Mouse (Mus musculus): ENCODE measurements around the gene Sult2b1. TPM values are rescaled to one million over a fixed set of nuclear protein-coding genes. Genes with fewer than 3 reads are reported as not detected.

The Sult2b1 gene
- polyA plus RNA-seq, 1 experiment: not detected

- no peak overlapping the region for H3K4me3 ChIP-seq (replicated peaks; ENCODE audit: control insufficient read depth, low read depth, low read length)
- WGBS: 84% methylated on average over 6 of the region's 6 CpGs
- no peak overlapping the region for H3K27ac ChIP-seq (ENCODE audit: control insufficient read depth, insufficient read depth, low read depth, low read length, poor library complexity)
- H3K4me1 ChIP-seq (ENCODE audit: control insufficient read depth, insufficient read depth, low read length): peaks cover 6% of the 10 kb centered on the region; the same call in 1 of the 2 replicates
- TF ChIP-seq POLR2A (IDR thresholded peaks at IDR 0.05; ENCODE audit: borderline replicate concordance, control insufficient read depth, low read depth, low read length) (no peak), CTCF (IDR thresholded peaks at IDR 0.05; ENCODE audit: control insufficient read depth, insufficient read depth, low read length) (no peak)
Measured at GRCm38 (mm10) chr7:45713881-45714520, 70.5 kb downstream of the Sult2b1 start.

GRCm38 (mm10) chr7:45713396-45713795 is 71.1 kb downstream of the Sult2b1 start:
- H3K4me3 ChIP-seq (replicated peaks; ENCODE audit: control insufficient read depth, low read depth, low read length): no peak overlapping the region
- no peak for TF ChIP-seq POLR2A (IDR thresholded peaks at IDR 0.05; ENCODE audit: borderline replicate concordance, control insufficient read depth, low read depth, low read length)
- no peak for TF ChIP-seq CTCF (IDR thresholded peaks at IDR 0.05; ENCODE audit: control insufficient read depth, insufficient read depth, low read length)
- H3K4me1 ChIP-seq (ENCODE audit: control insufficient read depth, insufficient read depth, low read length): peaks cover 9% of the 10 kb centered on the region
- WGBS: 90% methylated on average over 16 of the region's 16 CpGs
- H3K27ac ChIP-seq (ENCODE audit: control insufficient read depth, insufficient read depth, low read depth, low read length, poor library complexity): no peak overlapping the region

GRCm38 (mm10) chr7:45712022-45712757 is 72.3 kb downstream of the Sult2b1 start:
- Histone ChIP-seq H3K4me1 (ENCODE audit: control insufficient read depth, insufficient read depth, low read length) (peaks cover 14% of the 10 kb centered on the region), H3K4me3 (replicated peaks; ENCODE audit: control insufficient read depth, low read depth, low read length) (no peak overlapping the region), H3K27ac (ENCODE audit: control insufficient read depth, insufficient read depth, low read depth, low read length, poor library complexity) (no peak overlapping the region)
- WGBS: 89% methylated on average over 21 of the region's 21 CpGs
- TF ChIP-seq POLR2A (IDR thresholded peaks at IDR 0.05; ENCODE audit: borderline replicate concordance, control insufficient read depth, low read depth, low read length): no peak
- no peak for TF ChIP-seq CTCF (IDR thresholded peaks at IDR 0.05; ENCODE audit: control insufficient read depth, insufficient read depth, low read length)

- H3K4me3 ChIP-seq (replicated peaks; ENCODE audit: control insufficient read depth, low read depth, low read length): no peak overlapping the region
- WGBS: 86% methylated on average over 24 of the region's 24 CpGs
- H3K27ac ChIP-seq (ENCODE audit: control insufficient read depth, insufficient read depth, low read depth, low read length, poor library complexity): no peak overlapping the region
- H3K4me1 ChIP-seq (ENCODE audit: control insufficient read depth, insufficient read depth, low read length): peaks cover 15% of the 10 kb centered on the region
- TF ChIP-seq CTCF (IDR thresholded peaks at IDR 0.05; ENCODE audit: control insufficient read depth, insufficient read depth, low read length) (no peak), POLR2A (IDR thresholded peaks at IDR 0.05; ENCODE audit: borderline replicate concordance, control insufficient read depth, low read depth, low read length) (no peak)
Measured at GRCm38 (mm10) chr7:45711316-45712021, 73.0 kb downstream of the Sult2b1 start.

GRCm38 (mm10) chr7:45710477-45711191 is 73.8 kb downstream of the Sult2b1 start:
- Histone ChIP-seq H3K27ac (ENCODE audit: control insufficient read depth, insufficient read depth, low read depth, low read length, poor library complexity) (no peak overlapping the region), H3K4me1 (ENCODE audit: control insufficient read depth, insufficient read depth, low read length) (peaks cover 13% of the 10 kb centered on the region), H3K4me3 (replicated peaks; ENCODE audit: control insufficient read depth, low read depth, low read length) (no peak overlapping the region)
- TF ChIP-seq CTCF (IDR thresholded peaks at IDR 0.05; ENCODE audit: control insufficient read depth, insufficient read depth, low read length) (no peak), POLR2A (IDR thresholded peaks at IDR 0.05; ENCODE audit: borderline replicate concordance, control insufficient read depth, low read depth, low read length) (no peak)
- 92% methylated on average over 20 of the region's 20 CpGs for WGBS

GRCm38 (mm10) chr7:45709677-45710355 is 74.7 kb downstream of the Sult2b1 start:
- WGBS: 79% methylated on average over 14 of the region's 14 CpGs
- Histone ChIP-seq H3K4me1 (ENCODE audit: control insufficient read depth, insufficient read depth, low read length) (peaks cover 11% of the 10 kb centered on the region), H3K27ac (ENCODE audit: control insufficient read depth, insufficient read depth, low read depth, low read length, poor library complexity) (no peak overlapping the region), H3K4me3 (replicated peaks; ENCODE audit: control insufficient read depth, low read depth, low read length) (no peak overlapping the region)
- TF ChIP-seq POLR2A (IDR thresholded peaks at IDR 0.05; ENCODE audit: borderline replicate concordance, control insufficient read depth, low read depth, low read length) (no peak), CTCF (IDR thresholded peaks at IDR 0.05; ENCODE audit: control insufficient read depth, insufficient read depth, low read length) (no peak)

GRCm38 (mm10) chr7:45709036-45709435 is 75.4 kb downstream of the Sult2b1 start:
- Histone ChIP-seq H3K4me3 (replicated peaks; ENCODE audit: control insufficient read depth, low read depth, low read length) (no peak overlapping the region), H3K4me1 (ENCODE audit: control insufficient read depth, insufficient read depth, low read length) (peaks cover 11% of the 10 kb centered on the region), H3K27ac (ENCODE audit: control insufficient read depth, insufficient read depth, low read depth, low read length, poor library complexity) (no peak overlapping the region)
- WGBS: 82% methylated on average over 6 of the region's 6 CpGs
- TF ChIP-seq POLR2A (IDR thresholded peaks at IDR 0.05; ENCODE audit: borderline replicate concordance, control insufficient read depth, low read depth, low read length) (no peak), CTCF (IDR thresholded peaks at IDR 0.05; ENCODE audit: control insufficient read depth, insufficient read depth, low read length) (no peak)

Data from bone marrow, adult 2 months (tissue).